Mouse (Mus musculus): ENCODE data around the gene Ssr1. TPM values are rescaled to one million over a fixed set of nuclear protein-coding genes. Genes with fewer than 3 reads are reported as not detected.

Gene Ssr1
- polyA plus RNA-seq, 1 experiment from 2014 or later, result 78.9 TPM

DNA sequence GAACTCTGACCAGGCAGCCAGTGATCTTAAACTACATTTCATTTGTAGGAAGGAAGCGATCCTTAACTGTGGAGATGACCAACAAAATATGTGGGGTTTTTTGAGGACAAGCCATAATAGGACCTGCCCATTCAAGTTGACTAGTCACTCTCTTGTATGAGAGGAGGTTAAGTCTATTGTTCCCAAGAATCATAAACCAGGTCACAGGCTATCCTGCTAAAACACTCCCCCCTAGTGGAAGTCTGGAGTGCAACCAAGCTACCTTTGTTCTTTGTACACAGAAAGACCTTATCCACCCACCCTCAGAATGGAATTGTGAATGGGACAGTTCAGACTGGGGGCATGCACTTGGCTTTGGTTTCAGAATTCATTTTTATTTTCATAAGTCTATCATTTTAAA lies 49.7 kb downstream of the Ssr1 start:
- 64% methylated on average over 1 of the region's 1 CpGs for WGBS (ENCODE audit: insufficient replicate concordance)
- Histone ChIP-seq H3K36me3 (replicated peaks) (peaks cover 48% of the 10 kb centered on the region), H3K9ac (no peak overlapping the region), H3K4me2 (no peak overlapping the region), H3K27me3 (no peaks in the 10 kb centered on the region), H3K9me3 (replicated peaks) (no peaks in the 10 kb centered on the region), H3K4me3 (replicated peaks) (no peak overlapping the region), H3K27ac (replicated peaks) (no peak overlapping the region), H3K4me1 (replicated peaks) (peaks cover 32% of the 10 kb centered on the region)
- ATAC-seq (ENCODE audit: insufficient read depth), result no peak

DNA sequence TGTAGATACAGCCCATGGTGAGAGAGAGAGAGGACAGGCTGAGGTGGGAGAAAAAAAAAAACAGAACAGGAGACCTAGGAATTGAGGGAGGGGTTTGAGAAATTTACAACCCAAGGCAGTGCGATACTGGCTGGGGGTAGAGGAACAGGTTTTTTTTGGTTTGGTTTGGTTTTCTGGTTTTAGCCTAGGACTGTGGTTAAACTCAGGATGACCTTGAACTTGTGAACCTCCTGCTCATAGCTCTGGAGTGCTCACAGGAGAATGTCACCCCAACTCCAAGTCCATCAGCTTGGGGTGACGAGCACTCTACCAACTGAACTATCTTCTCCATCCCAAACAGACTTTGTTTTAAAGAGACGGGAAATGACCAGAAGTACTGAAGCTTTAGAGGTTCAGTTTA lies 50.6 kb downstream of the Ssr1 start:
- Histone ChIP-seq H3K27ac (replicated peaks) (peak overlapping the region; percentile 46; the same call in 1 of the 2 replicates), H3K9me3 (replicated peaks) (no peaks in the 10 kb centered on the region), H3K9ac (no peak overlapping the region), H3K27me3 (no peaks in the 10 kb centered on the region), H3K36me3 (replicated peaks) (peaks cover 42% of the 10 kb centered on the region), H3K4me1 (replicated peaks) (peaks cover 32% of the 10 kb centered on the region), H3K4me2 (no peak overlapping the region), H3K4me3 (replicated peaks) (no peak overlapping the region)
- ATAC-seq (ENCODE audit: insufficient read depth), result no peak
- 73% methylated on average over 3 of the region's 3 CpGs for WGBS (ENCODE audit: insufficient replicate concordance)

DNA sequence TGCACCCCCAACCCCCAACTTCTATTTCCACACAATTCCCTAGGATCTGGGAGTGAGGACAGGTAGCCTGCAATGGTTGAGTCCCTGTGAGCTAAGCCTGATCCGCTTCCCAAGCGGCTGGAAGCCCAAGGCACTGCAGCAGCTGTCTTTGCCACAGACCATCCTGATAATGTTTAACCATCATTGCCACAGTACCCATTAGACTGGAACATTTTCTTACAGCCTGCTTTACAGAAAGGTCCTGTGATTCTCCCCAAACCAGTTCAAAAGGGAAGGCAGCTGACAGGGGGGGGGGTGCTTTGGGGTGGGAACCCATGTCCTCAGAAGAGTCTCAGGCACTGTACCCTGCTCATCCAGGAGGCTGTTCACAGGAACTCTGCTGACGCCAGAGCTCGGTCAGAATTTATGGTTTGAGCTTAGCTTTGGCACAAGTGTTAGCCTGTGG lies 51.1 kb downstream of the Ssr1 start:
- Histone ChIP-seq H3K9me3 (replicated peaks) (no peaks in the 10 kb centered on the region), H3K36me3 (replicated peaks) (peaks cover 37% of the 10 kb centered on the region), H3K4me1 (replicated peaks) (peaks cover 32% of the 10 kb centered on the region), H3K4me3 (replicated peaks) (no peak overlapping the region), H3K27ac (replicated peaks) (peak overlapping the region; percentile 72), H3K27me3 (no peaks in the 10 kb centered on the region), H3K9ac (no peak overlapping the region), H3K4me2 (no peak overlapping the region)
- no peak for ATAC-seq (ENCODE audit: insufficient read depth)
- 68% methylated on average over 4 of the region's 4 CpGs for WGBS (ENCODE audit: insufficient replicate concordance)

DNA sequence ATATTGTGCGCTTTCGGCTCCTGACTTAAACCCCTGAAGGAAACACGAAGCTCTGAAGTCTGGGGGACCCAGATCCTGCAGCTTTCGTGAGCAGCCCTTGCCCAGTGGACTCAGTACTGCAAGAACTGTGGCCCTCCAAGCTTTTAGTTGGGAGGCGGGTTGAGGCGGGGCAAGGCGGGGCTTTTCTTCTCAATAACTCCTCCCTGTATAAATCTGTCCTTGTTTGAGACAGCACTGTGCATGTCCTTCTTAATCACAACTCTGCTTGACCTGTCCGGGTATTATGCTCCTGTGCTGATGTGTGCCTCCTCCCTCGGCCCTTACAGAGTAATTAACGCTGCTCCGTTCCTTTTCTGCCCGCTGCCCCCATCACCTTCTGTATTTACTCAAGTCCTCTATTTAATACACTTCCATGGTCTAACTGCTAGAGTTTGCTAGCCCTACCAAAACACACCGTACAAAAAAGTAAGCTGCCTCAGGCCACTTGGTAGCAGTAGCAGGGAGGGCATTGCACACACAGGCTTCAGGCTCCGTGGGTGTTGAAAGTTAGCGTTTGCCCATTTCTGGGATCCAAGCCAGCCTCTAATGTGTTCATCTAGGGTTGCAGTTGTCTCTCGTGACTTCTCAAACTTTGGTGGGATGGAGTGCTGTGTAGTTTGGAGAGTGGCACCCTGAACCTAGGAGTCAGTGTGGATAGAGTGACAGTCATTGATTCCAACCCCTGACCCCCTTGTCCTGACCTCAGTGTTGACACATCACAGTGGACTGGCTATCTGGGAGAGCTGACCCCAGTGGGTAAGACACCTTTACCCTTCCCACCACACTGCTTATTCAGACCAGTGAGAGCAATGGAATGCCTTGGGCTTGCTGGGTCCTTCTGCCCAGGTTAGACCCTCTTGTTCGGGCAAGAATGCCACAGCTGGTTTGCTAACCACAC lies 51.8 kb downstream of the Ssr1 start:
- H3K9me3 ChIP-seq (replicated peaks), result no peaks in the 10 kb centered on the region
- 67% methylated on average over 17 of the region's 17 CpGs for WGBS (ENCODE audit: insufficient replicate concordance)
- peak overlapping the region; percentile 72 for H3K27ac ChIP-seq (replicated peaks)
- peaks cover 32% of the 10 kb centered on the region for H3K4me1 ChIP-seq (replicated peaks)
- no peak overlapping the region for H3K4me2 ChIP-seq
- H3K4me3 ChIP-seq (replicated peaks), result no peak overlapping the region
- H3K36me3 ChIP-seq (replicated peaks), result peaks cover 33% of the 10 kb centered on the region
- no peaks in the 10 kb centered on the region for H3K27me3 ChIP-seq
- ATAC-seq (ENCODE audit: insufficient read depth), result peak; percentile 67
- no peak overlapping the region for H3K9ac ChIP-seq

DNA sequence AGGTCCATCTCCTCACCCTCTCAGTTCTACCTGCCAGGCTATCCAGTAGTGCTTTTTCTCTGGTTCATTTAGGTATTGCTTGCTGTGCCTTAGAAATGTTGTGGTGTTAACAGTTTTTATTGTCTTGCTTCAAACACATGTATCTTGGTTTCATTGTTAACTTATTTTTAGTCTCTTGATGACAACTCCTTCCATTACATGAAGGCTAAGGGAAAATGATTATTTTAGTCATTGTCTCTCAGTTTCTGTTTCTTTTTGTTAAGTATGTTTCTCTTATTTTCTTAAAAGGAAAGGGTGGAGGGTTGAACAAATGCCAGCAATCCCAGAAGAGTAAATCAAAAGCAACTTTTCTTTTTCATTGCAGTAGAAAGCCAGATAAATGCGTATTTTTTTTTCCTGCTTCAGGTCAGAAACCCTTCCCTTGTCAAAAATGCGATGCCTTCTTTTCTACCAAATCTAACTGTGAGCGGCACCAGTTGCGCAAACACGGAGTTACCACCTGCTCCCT lies 52.8 kb downstream of the Ssr1 start:
- Histone ChIP-seq H3K9me3 (replicated peaks) (no peaks in the 10 kb centered on the region), H3K9ac (no peak overlapping the region), H3K36me3 (replicated peaks) (peaks cover 33% of the 10 kb centered on the region), H3K27me3 (no peaks in the 10 kb centered on the region), H3K27ac (replicated peaks) (peak overlapping the region; percentile 72), H3K4me1 (replicated peaks) (peaks cover 28% of the 10 kb centered on the region), H3K4me2 (no peak overlapping the region), H3K4me3 (replicated peaks) (no peak overlapping the region)
- no peak for ATAC-seq (ENCODE audit: insufficient read depth)
- WGBS (ENCODE audit: insufficient replicate concordance), result 76% methylated on average over 5 of the region's 5 CpGs

DNA sequence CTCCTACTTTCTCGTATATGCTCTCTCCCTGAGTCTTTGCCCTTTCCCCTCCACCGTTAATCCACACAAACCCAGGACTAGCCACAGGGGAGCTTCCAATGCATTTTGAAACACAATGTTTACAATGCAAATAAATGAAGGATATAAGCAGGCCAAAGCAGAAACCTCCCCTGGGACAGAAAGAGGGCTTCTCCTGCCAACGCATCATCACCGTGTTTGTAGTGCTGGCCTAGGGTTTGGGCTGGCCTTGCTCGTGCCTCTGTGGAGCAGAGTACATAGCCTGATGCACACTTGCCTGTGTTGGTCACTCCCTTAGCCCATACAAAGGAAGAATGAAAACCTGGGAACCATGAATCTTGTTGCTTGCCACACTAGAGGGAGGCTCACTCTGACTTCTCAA lies 53.4 kb downstream of the Ssr1 start:
- WGBS (ENCODE audit: insufficient replicate concordance), result 67% methylated on average over 5 of the region's 5 CpGs
- H3K27ac ChIP-seq (replicated peaks), result peak overlapping the region; percentile 72
- H3K4me2 ChIP-seq, result no peak overlapping the region
- H3K9ac ChIP-seq, result no peak overlapping the region
- peaks cover 28% of the 10 kb centered on the region for H3K4me1 ChIP-seq (replicated peaks)
- no peaks in the 10 kb centered on the region for H3K9me3 ChIP-seq (replicated peaks)
- no peak overlapping the region for H3K4me3 ChIP-seq (replicated peaks)
- H3K27me3 ChIP-seq, result no peaks in the 10 kb centered on the region
- ATAC-seq (ENCODE audit: insufficient read depth), result peak; percentile 71
- peaks cover 34% of the 10 kb centered on the region for H3K36me3 ChIP-seq (replicated peaks)

DNA sequence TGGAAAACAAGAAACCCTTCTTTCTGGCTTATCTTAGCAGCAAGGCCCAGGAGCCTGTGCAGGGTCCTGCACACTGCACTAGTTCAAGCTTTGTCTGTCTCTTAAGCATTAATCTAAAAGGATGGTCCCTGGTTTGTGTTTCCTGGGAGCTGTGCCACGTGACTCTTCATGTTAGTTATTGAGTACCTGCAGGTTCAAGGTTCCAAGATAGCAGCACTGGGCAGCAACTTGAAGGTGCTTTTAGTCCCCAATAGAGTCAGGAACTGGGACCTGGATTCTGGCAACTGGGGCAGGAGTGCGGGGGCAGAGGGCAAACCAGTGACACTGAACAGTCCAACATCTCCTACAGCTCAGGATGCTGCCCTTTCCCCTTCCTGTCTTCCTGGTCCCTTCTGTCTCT lies 53.9 kb downstream of the Ssr1 start:
- peaks cover 35% of the 10 kb centered on the region for H3K36me3 ChIP-seq (replicated peaks)
- peak overlapping the region; percentile 70 for H3K27ac ChIP-seq (replicated peaks)
- 63% methylated on average over 2 of the region's 2 CpGs for WGBS (ENCODE audit: insufficient replicate concordance)
- H3K4me1 ChIP-seq (replicated peaks), result peaks cover 28% of the 10 kb centered on the region
- H3K9ac ChIP-seq, result no peak overlapping the region
- H3K27me3 ChIP-seq, result no peaks in the 10 kb centered on the region
- H3K4me3 ChIP-seq (replicated peaks), result no peak overlapping the region
- peak; percentile 53 for ATAC-seq (ENCODE audit: insufficient read depth)
- H3K4me2 ChIP-seq, result no peak overlapping the region
- H3K9me3 ChIP-seq (replicated peaks), result no peaks in the 10 kb centered on the region

DNA sequence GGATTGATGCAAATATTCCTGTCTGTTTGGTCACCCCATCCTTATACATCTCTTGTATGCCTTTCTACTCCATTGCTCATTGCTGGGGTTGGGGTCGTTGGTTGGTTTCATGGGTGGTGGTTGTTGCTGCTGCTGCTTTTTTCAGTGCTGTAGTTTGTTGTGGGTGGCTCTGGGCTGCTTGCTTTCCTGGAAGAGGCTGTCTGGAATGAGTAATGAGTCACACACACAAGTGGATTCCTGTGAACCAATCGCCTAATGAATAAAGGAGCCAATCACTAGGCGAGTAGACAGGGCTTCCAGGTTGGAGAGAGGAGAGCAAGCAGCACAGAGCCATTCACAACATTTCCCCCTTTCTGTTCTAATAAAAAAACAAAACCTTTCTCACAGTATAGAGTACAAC lies 57.7 kb downstream of the Ssr1 start:
- Histone ChIP-seq H3K9me3 (replicated peaks) (no peaks in the 10 kb centered on the region), H3K4me1 (replicated peaks) (0 out of 2 replicates have a peak, but pooled peaks cover 7% of the 10 kb centered on the region), H3K27me3 (no peaks in the 10 kb centered on the region), H3K4me3 (replicated peaks) (no peak overlapping the region), H3K36me3 (replicated peaks) (peaks cover 62% of the 10 kb centered on the region), H3K9ac (no peak overlapping the region), H3K4me2 (no peak overlapping the region), H3K27ac (replicated peaks) (no peak overlapping the region)
- 70% methylated on average over 3 of the region's 3 CpGs for WGBS (ENCODE audit: insufficient replicate concordance)
- no peak for ATAC-seq (ENCODE audit: insufficient read depth)

DNA sequence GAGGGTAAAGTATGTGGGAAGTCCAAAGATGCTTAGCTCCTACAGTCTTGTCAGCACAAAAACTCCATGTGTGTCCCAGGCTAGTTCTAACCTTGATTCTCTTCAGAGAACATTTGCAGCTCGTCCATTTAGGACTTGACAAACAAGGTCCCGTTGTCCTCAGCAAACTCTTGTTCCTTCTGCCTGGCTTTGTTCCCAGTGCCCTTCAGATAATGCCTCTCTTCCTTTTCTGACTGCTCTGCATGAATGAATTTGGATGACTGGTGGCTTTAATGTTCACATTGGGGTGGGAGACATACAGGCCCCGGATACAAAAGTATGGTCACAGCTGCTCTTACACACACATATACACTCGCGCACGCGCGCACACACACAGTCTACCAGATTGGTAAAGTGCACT lies 59.1 kb downstream of the Ssr1 start:
- ATAC-seq (ENCODE audit: insufficient read depth), result no peak
- Histone ChIP-seq H3K27me3 (no peaks in the 10 kb centered on the region), H3K4me3 (replicated peaks) (no peak overlapping the region), H3K9ac (no peak overlapping the region), H3K9me3 (replicated peaks) (no peaks in the 10 kb centered on the region), H3K36me3 (replicated peaks) (peaks cover 73% of the 10 kb centered on the region), H3K4me1 (replicated peaks) (0 out of 2 replicates have a peak, but pooled peaks cover 3% of the 10 kb centered on the region), H3K4me2 (no peak overlapping the region), H3K27ac (replicated peaks) (no peak overlapping the region)
- WGBS (ENCODE audit: insufficient replicate concordance), result 87% methylated on average over 8 of the region's 8 CpGs

DNA sequence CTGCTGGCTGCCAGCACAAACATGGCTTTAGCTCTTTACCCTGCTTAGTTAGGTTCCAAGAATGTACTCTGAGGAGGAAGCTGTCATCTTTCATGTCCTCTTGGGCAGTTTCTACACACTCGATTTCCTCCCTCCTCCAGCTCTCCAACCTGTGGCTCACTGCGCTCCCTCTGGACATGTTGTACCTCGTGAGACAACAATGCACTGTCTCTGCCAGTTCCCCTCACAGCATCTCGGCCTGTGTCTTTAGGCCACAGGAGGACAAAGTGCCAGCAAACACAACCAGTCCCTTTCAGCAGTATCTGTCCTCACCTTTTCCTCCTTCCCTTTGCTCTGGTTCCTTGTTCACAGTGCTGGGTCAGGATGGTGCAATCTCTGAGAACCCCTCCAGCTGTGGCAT lies 59.9 kb downstream of the Ssr1 start:
- no peaks in the 10 kb centered on the region for H3K27me3 ChIP-seq
- no peak overlapping the region for H3K9ac ChIP-seq
- no peak overlapping the region for H3K27ac ChIP-seq (replicated peaks)
- no peak overlapping the region for H3K4me2 ChIP-seq
- no peaks in the 10 kb centered on the region for H3K4me1 ChIP-seq (replicated peaks)
- WGBS (ENCODE audit: insufficient replicate concordance), result 70% methylated on average over 4 of the region's 4 CpGs
- no peak for ATAC-seq (ENCODE audit: insufficient read depth)
- peaks cover 80% of the 10 kb centered on the region for H3K36me3 ChIP-seq (replicated peaks)
- no peaks in the 10 kb centered on the region for H3K9me3 ChIP-seq (replicated peaks)
- H3K4me3 ChIP-seq (replicated peaks), result no peak overlapping the region

DNA sequence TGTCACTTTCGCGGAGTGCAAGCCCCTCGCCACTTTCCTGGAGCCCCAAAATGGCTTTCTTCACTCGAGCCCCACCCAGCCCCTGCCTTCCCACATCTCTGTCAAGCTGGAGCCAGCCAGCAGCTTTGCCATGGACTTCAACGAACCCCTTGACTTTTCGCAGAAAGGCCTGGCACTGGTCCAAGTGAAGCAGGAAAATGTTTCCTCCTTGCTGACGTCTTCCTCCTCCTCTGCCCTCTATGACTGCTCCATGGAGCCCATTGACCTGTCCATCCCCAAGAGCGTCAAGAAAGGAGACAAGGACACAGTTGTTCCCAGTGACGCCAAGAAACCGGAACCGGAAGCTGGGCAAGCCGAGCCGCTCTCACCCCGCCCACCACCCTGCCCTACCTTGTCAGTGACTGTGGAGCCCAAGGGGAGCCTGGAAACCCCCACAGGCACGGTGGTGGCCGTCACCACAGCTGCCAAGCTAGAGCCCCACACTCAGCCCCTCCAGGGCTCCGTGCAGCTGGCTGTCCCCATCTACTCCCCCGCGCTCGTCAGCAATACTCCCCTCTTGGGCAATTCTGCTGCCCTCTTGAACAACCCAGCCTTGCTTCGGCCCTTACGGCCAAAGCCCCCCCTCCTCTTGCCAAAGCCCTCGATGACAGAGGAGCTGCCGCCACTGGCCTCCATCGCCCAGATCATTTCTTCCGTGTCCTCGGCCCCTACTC lies 62.7 kb downstream of the Ssr1 start:
- no peak overlapping the region for H3K4me2 ChIP-seq
- H3K9me3 ChIP-seq (replicated peaks), result no peaks in the 10 kb centered on the region
- no peak overlapping the region for H3K4me3 ChIP-seq (replicated peaks)
- ATAC-seq (ENCODE audit: insufficient read depth), result no peak
- peaks cover 92% of the 10 kb centered on the region for H3K36me3 ChIP-seq (replicated peaks)
- WGBS (ENCODE audit: insufficient replicate concordance), result 75% methylated on average over 27 of the region's 27 CpGs
- no peak overlapping the region for H3K27ac ChIP-seq (replicated peaks)
- no peaks in the 10 kb centered on the region for H3K27me3 ChIP-seq
- H3K9ac ChIP-seq, result no peak overlapping the region
- no peaks in the 10 kb centered on the region for H3K4me1 ChIP-seq (replicated peaks)

All from liver, embryonic 15.5 days (tissue).